Mouse (Mus musculus) heart, embryonic 13.5 days (tissue): ENCODE measurements around the gene Tcap. TPM values are rescaled to one million over a fixed set of nuclear protein-coding genes. Genes with fewer than 3 reads are reported as not detected.

ENCODE experiments used
- ATAC-seq: fragments of 200-750 bp; cut with Nextera tagmentation; 2 replicates; pipeline ENCODE4 v1.8.0; 2017; ENCODE audit warnings: moderate TSS enrichment; ENCODE audit not compliant: insufficient number of reproducible peaks, low FRiP score, low TSS enrichment; ENCODE audit errors: extremely low read depth
- H3K27ac ChIP-seq: fragments of 300-500 bp; sonication (generic); replicated peaks from 2 replicates; pipeline ENCODE4 v1.5.1; 2015; ENCODE audit warnings: moderate library complexity, mild to moderate bottlenecking, inconsistent platforms
- H3K27me3 ChIP-seq: fragments of 300-500 bp; sonication (generic); replicated peaks from 2 replicates; pipeline ENCODE4 v1.6.1; 2015; ENCODE audit warnings: mild to moderate bottlenecking, inconsistent platforms
- H3K36me3 ChIP-seq: fragments of 300-500 bp; sonication (generic); 2 replicates; pipeline ENCODE4 v1.6.1; 2015; ENCODE audit warnings: mild to moderate bottlenecking, inconsistent platforms
- H3K4me1 ChIP-seq: fragments of 300-500 bp; sonication (generic); 2 replicates; pipeline ENCODE4 v1.6.1; 2015; ENCODE audit warnings: inconsistent platforms
- H3K4me2 ChIP-seq: fragments of 300-500 bp; sonication (generic); 2 replicates; pipeline ENCODE4 v1.6.1; 2015; ENCODE audit warnings: inconsistent platforms, mild to moderate bottlenecking, moderate library complexity
- H3K4me3 ChIP-seq: fragments of 300-500 bp; sonication (generic); 2 replicates; pipeline ENCODE4 v1.5.1; 2015; ENCODE audit warnings: moderate library complexity, mild to moderate bottlenecking, inconsistent platforms
- H3K9ac ChIP-seq: fragments of 300-500 bp; sonication (generic); 2 replicates; pipeline ENCODE4 v1.6.1; 2015; ENCODE audit warnings: inconsistent platforms, mild to moderate bottlenecking, moderate library complexity
- H3K9me3 ChIP-seq: fragments of 300-500 bp; sonication (generic); 2 replicates; pipeline ENCODE4 v1.6.1; 2016; ENCODE audit warnings: inconsistent platforms
- WGBS: fragments of 180-500 bp; shearing (Covaris S2); methylation state at CpG from one replicate; pipeline ENCODE4 v1.1.7; 2015; ENCODE audit warnings: mixed read lengths; 5-methylcytosine and 5-hydroxymethylcytosine counted together
- polyA plus RNA-seq: library from polyadenylated mRNA; unstranded; fragments of >200 nt; fragmentation: Nextera tagmentation; extraction: Ambion mirVana; gene quantifications from 2 replicates; pipeline ENCODE4 v1.2.1, GENCODE M21; 2015

Gene Tcap
- polyA plus RNA-seq, 1 experiment from 2014 or later: 159 TPM

- 45% methylated on average over 8 of the region's 8 CpGs for WGBS
- peak overlapping the region; percentile 88 for H3K9ac ChIP-seq
- H3K4me1 ChIP-seq: peaks cover 76% of the 10 kb centered on the region
- H3K27me3 ChIP-seq: peaks cover 49% of the 10 kb centered on the region
- peak overlapping the region; percentile 52 for H3K4me3 ChIP-seq
- peaks cover 11% of the 10 kb centered on the region for H3K36me3 ChIP-seq
- no peak for ATAC-seq
- peak overlapping the region; percentile 92 for H3K27ac ChIP-seq
- H3K9me3 ChIP-seq: no peaks in the 10 kb centered on the region
- peak overlapping the region; percentile 69 for H3K4me2 ChIP-seq
Measured at GRCm38 (mm10) chr11:98384721-98385637, 1.4 kb downstream of the Tcap start.

- peak within 1 kb of the TSS; percentile 92; the same call in 1 of the 2 replicates for H3K27ac ChIP-seq
- H3K4me3 ChIP-seq: peak within 1 kb of the TSS; percentile 52
- H3K9ac ChIP-seq: peak within 1 kb of the TSS; percentile 88
- no peaks in the 10 kb centered on the region for H3K9me3 ChIP-seq
- ATAC-seq: no peak
- WGBS: 39% methylated on average over 25 of the region's 25 CpGs
- H3K4me1 ChIP-seq: peaks cover 73% of the 10 kb centered on the region
- peaks cover 59% of the 10 kb centered on the region for H3K27me3 ChIP-seq
- peak within 1 kb of the TSS; percentile 69 for H3K4me2 ChIP-seq
- peaks cover 2% of the 10 kb centered on the region for H3K36me3 ChIP-seq
Measured at GRCm38 (mm10) chr11:98385638-98386585, 2.3 kb downstream of the Tcap start, which contains the start of gene Pnmt. Gene Pnmt, plus strand, starts transcription at chr11:98386450.

- peak overlapping the region; percentile 26 for H3K4me3 ChIP-seq
- WGBS: 13% methylated on average over 24 of the region's 24 CpGs
- no peaks in the 10 kb centered on the region for H3K36me3 ChIP-seq
- no peak for ATAC-seq
- H3K9ac ChIP-seq: peak overlapping the region; percentile 88
- no peak overlapping the region for H3K27ac ChIP-seq
- H3K9me3 ChIP-seq: no peaks in the 10 kb centered on the region
- peaks cover 61% of the 10 kb centered on the region for H3K27me3 ChIP-seq
- peak overlapping the region; percentile 69 for H3K4me2 ChIP-seq
- peaks cover 80% of the 10 kb centered on the region for H3K4me1 ChIP-seq
Measured at GRCm38 (mm10) chr11:98386596-98386995, 3.0 kb downstream of the Tcap start.

GRCm38 (mm10) chr11:98387056-98387577 lies 3.5 kb downstream of the Tcap start:
- 47% methylated on average over 14 of the region's 14 CpGs for WGBS
- no peaks in the 10 kb centered on the region for H3K9me3 ChIP-seq
- H3K36me3 ChIP-seq: no peaks in the 10 kb centered on the region
- peaks cover 85% of the 10 kb centered on the region for H3K4me1 ChIP-seq
- H3K4me3 ChIP-seq: no peak overlapping the region
- no peak for ATAC-seq
- H3K27ac ChIP-seq: no peak overlapping the region
- H3K27me3 ChIP-seq: peaks cover 61% of the 10 kb centered on the region
- H3K4me2 ChIP-seq: peak overlapping the region; percentile 69; the same call in 1 of the 2 replicates
- peak overlapping the region; percentile 88 for H3K9ac ChIP-seq

GRCm38 (mm10) chr11:98388282-98388681 lies 4.7 kb downstream of the Tcap start:
- 69% methylated on average over 10 of the region's 10 CpGs for WGBS
- Histone ChIP-seq H3K27me3 (peaks cover 61% of the 10 kb centered on the region), H3K4me2 (no peak overlapping the region), H3K36me3 (no peaks in the 10 kb centered on the region), H3K27ac (0 out of 2 replicates have a peak overlapping the region, but pooled peaks have one; percentile 36), H3K4me3 (no peak overlapping the region), H3K4me1 (peaks cover 92% of the 10 kb centered on the region), H3K9ac (peak overlapping the region; percentile 88), H3K9me3 (no peaks in the 10 kb centered on the region)
- ATAC-seq: no peak

GRCm38 (mm10) chr11:98389221-98389780 lies 5.7 kb downstream of the Tcap start:
- Histone ChIP-seq H3K36me3 (no peaks in the 10 kb centered on the region), H3K9me3 (no peaks in the 10 kb centered on the region), H3K9ac (peak overlapping the region; percentile 88), H3K27ac (no peak overlapping the region; the same call in 1 of the 2 replicates), H3K27me3 (peaks cover 59% of the 10 kb centered on the region), H3K4me3 (no peak overlapping the region), H3K4me1 (peaks cover 95% of the 10 kb centered on the region), H3K4me2 (no peak overlapping the region)
- ATAC-seq: no peak
- WGBS: 28% methylated on average over 9 of the region's 9 CpGs

- WGBS: 77% methylated on average over 12 of the region's 12 CpGs
- Histone ChIP-seq H3K9me3 (no peaks in the 10 kb centered on the region), H3K4me1 (peaks cover 95% of the 10 kb centered on the region), H3K27ac (no peak overlapping the region), H3K4me3 (no peak overlapping the region), H3K4me2 (no peak overlapping the region), H3K36me3 (no peaks in the 10 kb centered on the region), H3K27me3 (peaks cover 53% of the 10 kb centered on the region), H3K9ac (0 out of 2 replicates have a peak overlapping the region, but pooled peaks have one; percentile 0)
- ATAC-seq: no peak
Measured at GRCm38 (mm10) chr11:98390141-98390540, 6.5 kb downstream of the Tcap start.

GRCm38 (mm10) chr11:98392034-98392433 lies 8.4 kb downstream of the Tcap start:
- H3K27ac ChIP-seq: peak overlapping the region; percentile 99
- H3K4me2 ChIP-seq: no peak overlapping the region
- peaks cover 34% of the 10 kb centered on the region for H3K27me3 ChIP-seq
- WGBS: 16% methylated on average over 8 of the region's 8 CpGs
- H3K9ac ChIP-seq: peak overlapping the region; percentile 73
- H3K36me3 ChIP-seq: peaks cover 5% of the 10 kb centered on the region; the same call in 1 of the 2 replicates
- ATAC-seq: no peak
- peaks cover 84% of the 10 kb centered on the region for H3K4me1 ChIP-seq
- no peak overlapping the region for H3K4me3 ChIP-seq
- H3K9me3 ChIP-seq: no peaks in the 10 kb centered on the region

- Histone ChIP-seq H3K27ac (peak overlapping the region; percentile 99), H3K4me1 (peaks cover 78% of the 10 kb centered on the region), H3K4me3 (no peak overlapping the region), H3K36me3 (peaks cover 11% of the 10 kb centered on the region), H3K9ac (peak overlapping the region; percentile 73), H3K4me2 (peak overlapping the region; percentile 5), H3K9me3 (no peaks in the 10 kb centered on the region), H3K27me3 (peaks cover 28% of the 10 kb centered on the region)
- no peak for ATAC-seq
- WGBS: 14% methylated on average over 4 of the region's 4 CpGs
Measured at GRCm38 (mm10) chr11:98392645-98393044, 9.0 kb downstream of the Tcap start.

- peak; percentile 51 for ATAC-seq
- no peak overlapping the region for H3K4me3 ChIP-seq
- peak overlapping the region; percentile 48 for H3K9ac ChIP-seq
- peaks cover 15% of the 10 kb centered on the region for H3K36me3 ChIP-seq
- peak overlapping the region; percentile 46 for H3K4me2 ChIP-seq
- 11% methylated on average over 6 of the region's 6 CpGs for WGBS
- no peaks in the 10 kb centered on the region for H3K9me3 ChIP-seq
- H3K27ac ChIP-seq: peak overlapping the region; percentile 99
- peaks cover 21% of the 10 kb centered on the region for H3K27me3 ChIP-seq
- peaks cover 71% of the 10 kb centered on the region for H3K4me1 ChIP-seq
Measured at GRCm38 (mm10) chr11:98393317-98393716, 9.7 kb downstream of the Tcap start.
